Mouse (Mus musculus) stomach, embryonic 16.5 days (tissue): ENCODE measurements around the gene Rictor. TPM values are rescaled to one million over a fixed set of nuclear protein-coding genes. Genes with fewer than 3 reads are reported as not detected.

Source experiments
- ATAC-seq: fragments of 200-750 bp; cut with Nextera tagmentation; 2 replicates; pipeline ENCODE4 v1.8.0; 2017; ENCODE audit warnings: moderate number of reproducible peaks, moderate TSS enrichment; ENCODE audit not compliant: insufficient read depth, low FRiP score
- H3K27ac ChIP-seq: fragments of 300-500 bp; sonication (generic); 2 replicates; pipeline ENCODE4 v1.5.1; 2014; ENCODE audit warnings: low read length
- H3K27me3 ChIP-seq: fragments of 300-500 bp; sonication (generic); 2 replicates; pipeline ENCODE4 v1.6.1; 2014; ENCODE audit warnings: low read length, control low read depth, mixed read lengths; ENCODE audit not compliant: control insufficient read depth, insufficient read depth
- H3K36me3 ChIP-seq: fragments of 300-500 bp; sonication (generic); 2 replicates; pipeline ENCODE4 v1.6.1; 2014; ENCODE audit warnings: low read length; ENCODE audit not compliant: control insufficient read depth, insufficient read depth
- H3K4me1 ChIP-seq: fragments of 300-500 bp; sonication (generic); 2 replicates; pipeline ENCODE4 v1.6.1; 2014; ENCODE audit warnings: low read length, control low read depth, mixed read lengths; ENCODE audit not compliant: control insufficient read depth, insufficient read depth
- H3K4me2 ChIP-seq: fragments of 300-500 bp; sonication (generic); 2 replicates; pipeline ENCODE4 v1.6.1; 2014; ENCODE audit warnings: low read depth, low read length, mixed read lengths
- H3K4me3 ChIP-seq: fragments of 300-500 bp; sonication (generic); replicated peaks from 2 replicates; pipeline ENCODE4 v1.5.1; 2014; ENCODE audit warnings: mild to moderate bottlenecking, low read length
- H3K9ac ChIP-seq: fragments of 300-500 bp; sonication (generic); 2 replicates; pipeline ENCODE4 v1.6.1; 2014; ENCODE audit warnings: low read length
- H3K9me3 ChIP-seq: fragments of 300-500 bp; sonication (generic); replicated peaks from 2 replicates; pipeline ENCODE4 v1.6.1; 2016; ENCODE audit warnings: low read length, control low read depth; ENCODE audit not compliant: control insufficient read depth
- WGBS: fragments of 180-500 bp; shearing (Covaris S2); extraction: QIAGEN DNeasy Blood & Tissue Kit; methylation state at CpG from one replicate; pipeline ENCODE4 v1.1.7; 2014; 5-methylcytosine and 5-hydroxymethylcytosine counted together
- polyA plus RNA-seq: library from polyadenylated mRNA; unstranded; fragments of >200 nt; fragmentation: Nextera tagmentation; extraction: Ambion mirVana; gene quantifications from 2 replicates; pipeline ENCODE4 v1.2.1, GENCODE M21; 2015

The Rictor gene
- polyA plus RNA-seq, 1 experiment from 2014 or later = 37.1 TPM

DNA sequence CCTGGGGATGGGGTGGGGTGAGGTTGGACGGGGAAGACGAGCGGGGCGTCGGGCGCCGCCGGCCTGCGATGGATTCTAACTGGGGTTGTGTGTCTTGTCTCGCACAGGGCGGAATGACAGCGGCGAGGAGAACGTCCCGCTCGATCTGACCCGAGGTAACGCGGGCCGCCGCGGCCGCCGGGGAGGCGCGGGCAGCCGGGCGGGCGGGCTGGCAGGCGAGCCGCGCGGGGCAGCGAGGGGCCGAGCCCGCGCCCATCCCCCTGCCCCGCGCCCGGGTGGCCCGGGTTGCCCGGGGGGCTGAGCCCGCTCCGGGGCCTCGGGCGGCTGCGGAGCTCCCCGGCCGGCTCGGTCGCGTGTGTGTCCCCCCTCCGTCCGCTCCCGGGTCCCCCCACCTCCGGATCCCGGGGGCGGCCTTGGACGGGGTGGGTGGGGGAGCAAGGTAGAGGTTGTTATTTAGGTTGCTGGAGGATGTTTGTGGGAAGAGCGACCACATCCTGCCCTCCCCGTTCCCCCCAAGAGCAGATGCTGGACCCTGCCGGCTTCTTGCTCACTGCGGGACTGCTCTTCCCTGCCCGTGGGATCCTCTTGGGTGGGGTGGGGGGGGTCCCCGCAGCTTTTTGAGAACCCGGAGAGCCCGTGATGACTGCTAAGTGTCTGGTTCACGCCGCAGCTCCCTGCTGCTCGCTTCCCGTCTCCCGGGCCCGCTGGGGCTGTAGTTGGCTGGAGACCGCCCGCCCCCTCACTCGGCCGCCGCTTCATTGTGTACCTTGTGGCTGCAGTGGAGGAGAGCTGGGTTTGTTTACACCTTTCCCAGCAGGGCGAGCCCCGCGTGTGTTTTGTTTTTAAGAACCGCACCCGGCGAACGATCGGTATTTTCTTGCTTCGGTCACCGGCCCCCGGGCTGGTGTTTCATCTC lies 605 bp downstream of the Rictor start:
- Histone ChIP-seq H3K4me3 (peak overlapping the region; percentile 95), H3K36me3 (no peaks in the 10 kb centered on the region), H3K27ac (peak overlapping the region; percentile 93), H3K4me1 (peaks cover 27% of the 10 kb centered on the region), H3K9me3 (no peaks in the 10 kb centered on the region), H3K27me3 (no peaks in the 10 kb centered on the region), H3K4me2 (peak overlapping the region; percentile 90), H3K9ac (peak overlapping the region; percentile 98)
- ATAC-seq = peak; percentile 68
- 1% methylated on average over 72 of the region's 89 CpGs for WGBS

DNA sequence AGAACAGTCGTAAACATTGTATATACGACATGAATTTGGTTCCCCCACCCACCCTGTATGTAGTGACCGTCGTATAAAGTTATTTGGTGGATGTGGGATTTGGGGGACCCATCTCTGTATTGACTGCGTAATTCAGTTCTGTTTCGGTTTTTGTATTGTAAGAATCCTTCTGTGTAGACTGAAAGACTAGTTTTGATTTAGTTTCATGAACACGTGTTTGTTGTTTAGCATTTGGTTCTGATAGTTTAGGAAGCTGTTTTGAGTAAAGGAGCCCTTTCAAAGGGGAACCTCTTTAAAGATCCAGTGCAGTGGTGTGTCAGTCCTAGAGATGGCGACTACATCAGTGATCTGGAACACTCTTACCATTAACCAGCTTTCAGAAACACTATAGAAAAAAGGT lies 1.4 kb downstream of the Rictor start:
- Histone ChIP-seq H3K4me2 (peak overlapping the region; percentile 90), H3K9ac (peak overlapping the region; percentile 98), H3K27ac (no peak overlapping the region), H3K36me3 (no peaks in the 10 kb centered on the region), H3K27me3 (no peaks in the 10 kb centered on the region), H3K4me1 (peaks cover 28% of the 10 kb centered on the region), H3K4me3 (peak overlapping the region; percentile 95), H3K9me3 (no peaks in the 10 kb centered on the region)
- 23% methylated on average over 8 of the region's 8 CpGs for WGBS
- ATAC-seq = no peak

DNA sequence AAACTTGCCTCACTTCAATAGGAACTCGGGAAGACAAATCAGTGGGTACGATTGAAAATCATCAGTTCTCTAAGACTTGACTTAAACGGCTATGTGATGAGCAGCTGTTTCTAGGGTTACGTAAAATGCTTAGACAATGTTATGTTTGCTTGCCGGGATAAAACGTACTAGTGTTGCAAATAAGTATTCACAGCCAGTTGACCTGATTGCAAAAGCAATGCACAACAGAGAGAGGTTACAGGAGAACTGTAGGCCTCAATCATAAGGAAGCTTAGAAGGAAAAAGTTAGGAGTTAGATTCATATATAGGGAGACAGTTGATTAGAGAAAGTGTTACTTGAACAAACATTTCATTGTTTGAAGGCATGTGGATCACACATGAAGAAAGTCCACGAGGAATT lies 2.2 kb downstream of the Rictor start:
- H3K4me3 ChIP-seq = no peak overlapping the region
- peak overlapping the region; percentile 90 for H3K4me2 ChIP-seq
- no peak overlapping the region for H3K27ac ChIP-seq
- H3K4me1 ChIP-seq = peaks cover 34% of the 10 kb centered on the region
- H3K27me3 ChIP-seq = no peaks in the 10 kb centered on the region
- WGBS = 60% methylated on average over 7 of the region's 7 CpGs
- no peak for ATAC-seq
- H3K9ac ChIP-seq = no peak overlapping the region
- H3K9me3 ChIP-seq = no peaks in the 10 kb centered on the region
- H3K36me3 ChIP-seq = no peaks in the 10 kb centered on the region

DNA sequence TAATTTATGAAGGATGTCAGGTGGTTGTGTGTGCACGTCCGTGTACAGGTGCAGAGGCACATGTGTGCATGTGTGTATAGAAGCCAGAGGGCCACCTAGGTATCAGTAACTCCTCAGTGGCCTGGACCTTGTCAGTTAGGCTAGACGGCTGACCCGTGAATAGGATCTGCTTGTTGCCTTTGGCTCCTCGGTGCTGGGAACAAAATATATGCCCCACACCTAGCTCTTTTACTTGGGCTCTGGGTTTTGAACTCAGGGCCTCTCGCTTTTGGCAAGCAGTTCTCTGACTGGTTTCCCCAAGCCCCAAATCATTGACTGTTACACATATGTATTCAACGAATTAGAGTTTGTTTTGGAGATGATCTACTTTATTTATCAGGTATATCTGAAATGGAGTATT lies 3.0 kb downstream of the Rictor start:
- no peak for ATAC-seq
- 83% methylated on average over 7 of the region's 7 CpGs for WGBS
- Histone ChIP-seq H3K4me3 (no peak overlapping the region), H3K4me2 (no peak overlapping the region), H3K9me3 (no peaks in the 10 kb centered on the region), H3K4me1 (peaks cover 34% of the 10 kb centered on the region), H3K36me3 (no peaks in the 10 kb centered on the region), H3K27me3 (no peaks in the 10 kb centered on the region), H3K9ac (no peak overlapping the region), H3K27ac (no peak overlapping the region)

DNA sequence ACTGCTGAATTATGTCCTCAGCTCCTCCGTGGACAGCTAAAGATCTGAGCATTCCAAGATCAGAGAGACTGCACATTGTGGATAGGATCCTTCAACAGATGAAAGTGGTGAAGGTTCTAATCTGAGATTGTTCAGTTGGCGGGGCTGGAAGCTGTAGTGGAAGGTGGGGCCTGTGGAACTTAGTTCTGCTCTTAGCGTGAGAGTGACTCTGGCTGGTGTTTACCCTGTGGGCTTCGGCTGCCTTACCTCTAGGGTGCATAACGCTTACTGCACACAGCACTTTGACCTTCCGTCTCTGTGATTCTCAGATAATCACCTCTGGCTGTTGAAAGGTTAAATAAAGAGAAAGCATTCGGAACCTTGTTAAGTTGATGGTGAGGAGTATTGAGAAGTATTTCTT lies 6.6 kb downstream of the Rictor start:
- Histone ChIP-seq H3K4me2 (no peak overlapping the region), H3K4me3 (no peak overlapping the region)
- peak; percentile 64; the same call in 1 of the 2 replicates for ATAC-seq

DNA sequence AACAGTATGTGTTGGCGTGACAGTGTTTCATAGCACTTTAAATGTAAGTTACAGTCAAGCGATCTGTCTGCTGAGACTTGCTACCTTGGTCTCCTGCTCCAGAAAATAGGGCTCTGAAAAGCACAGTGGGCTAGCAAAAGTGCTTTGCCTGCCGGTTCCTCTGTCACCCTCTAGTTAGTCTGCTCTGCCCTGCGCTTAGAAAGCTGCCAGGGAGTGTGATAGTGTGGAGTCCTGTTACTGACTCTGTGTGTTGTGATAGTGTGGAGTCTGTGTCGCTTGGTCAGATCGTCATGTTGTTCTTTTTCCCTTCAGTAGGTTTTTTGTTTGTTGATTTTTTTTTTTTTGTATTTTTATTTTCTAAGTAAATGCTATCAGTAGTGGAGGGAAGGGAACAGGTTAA lies 7.1 kb downstream of the Rictor start:
- Histone ChIP-seq H3K4me3 (no peak overlapping the region), H3K27me3 (no peaks in the 10 kb centered on the region), H3K27ac (no peak overlapping the region), H3K9me3 (no peaks in the 10 kb centered on the region), H3K4me2 (no peak overlapping the region), H3K9ac (no peak overlapping the region), H3K36me3 (peaks cover 4% of the 10 kb centered on the region; the same call in 1 of the 2 replicates), H3K4me1 (peaks cover 29% of the 10 kb centered on the region)
- WGBS = 72% methylated on average over 6 of the region's 6 CpGs
- no peak for ATAC-seq

More for the DNA sequence above, 6.6 kb downstream of the Rictor start:
- H3K4me1 ChIP-seq = peaks cover 33% of the 10 kb centered on the region
- H3K9me3 ChIP-seq = no peaks in the 10 kb centered on the region
- no peak overlapping the region for H3K9ac ChIP-seq
- peaks cover 2% of the 10 kb centered on the region; the same call in 1 of the 2 replicates for H3K36me3 ChIP-seq
- H3K27ac ChIP-seq = no peak overlapping the region
- 45% methylated on average over 7 of the region's 7 CpGs for WGBS
- H3K27me3 ChIP-seq = no peaks in the 10 kb centered on the region

DNA sequence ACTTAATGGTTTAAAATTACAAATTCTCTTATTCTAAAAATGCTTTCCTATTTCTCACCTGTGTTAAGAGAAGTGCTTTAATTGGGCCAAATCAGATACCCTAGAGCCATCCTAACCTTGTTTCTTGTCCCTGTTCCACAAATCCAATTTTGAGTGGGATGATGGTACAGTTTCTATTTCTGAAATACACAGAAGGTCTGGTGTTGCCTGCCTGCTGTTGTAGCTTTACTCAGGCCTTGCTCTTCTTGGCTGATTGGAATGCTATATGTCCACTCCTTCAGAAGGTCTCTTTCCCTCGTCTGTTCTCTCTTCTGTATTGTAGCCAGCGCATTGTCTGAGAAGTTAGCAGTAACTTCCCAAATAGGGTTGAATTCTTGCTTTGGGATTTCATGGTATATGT lies 13.2 kb downstream of the Rictor start:
- Histone ChIP-seq H3K4me3 (no peak overlapping the region), H3K27me3 (no peaks in the 10 kb centered on the region), H3K4me1 (0 out of 2 replicates have a peak, but pooled peaks cover 3% of the 10 kb centered on the region), H3K36me3 (peaks cover 4% of the 10 kb centered on the region; the same call in 1 of the 2 replicates), H3K9me3 (no peaks in the 10 kb centered on the region), H3K9ac (no peak overlapping the region), H3K27ac (no peak overlapping the region), H3K4me2 (no peak overlapping the region)
- 85% methylated on average over 2 of the region's 2 CpGs for WGBS
- ATAC-seq = no peak

DNA sequence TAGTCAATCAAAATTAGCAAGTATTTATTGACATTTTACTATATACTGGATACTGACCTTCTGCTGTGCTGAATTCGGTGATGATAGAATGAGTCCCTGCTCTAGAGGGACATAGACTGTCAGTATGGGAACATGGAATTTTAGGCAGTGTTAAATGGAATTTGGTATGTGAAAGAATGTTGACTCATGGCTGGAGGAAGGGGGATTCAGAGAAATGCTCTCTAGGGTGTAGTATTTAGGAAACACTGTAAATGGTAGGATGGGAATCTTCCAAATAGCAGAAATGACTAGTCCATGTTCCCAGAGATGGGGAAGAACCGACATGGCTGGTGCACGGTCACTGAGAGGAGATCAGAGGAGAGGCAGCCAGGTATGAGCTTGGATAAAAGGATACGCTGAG lies 13.6 kb downstream of the Rictor start:
- 85% methylated on average over 4 of the region's 4 CpGs for WGBS
- Histone ChIP-seq H3K4me2 (no peak overlapping the region), H3K9me3 (no peaks in the 10 kb centered on the region), H3K9ac (no peak overlapping the region), H3K4me3 (no peak overlapping the region), H3K4me1 (0 out of 2 replicates have a peak, but pooled peaks cover 3% of the 10 kb centered on the region), H3K36me3 (peaks cover 4% of the 10 kb centered on the region; the same call in 1 of the 2 replicates), H3K27me3 (no peaks in the 10 kb centered on the region), H3K27ac (no peak overlapping the region)
- ATAC-seq = no peak

DNA sequence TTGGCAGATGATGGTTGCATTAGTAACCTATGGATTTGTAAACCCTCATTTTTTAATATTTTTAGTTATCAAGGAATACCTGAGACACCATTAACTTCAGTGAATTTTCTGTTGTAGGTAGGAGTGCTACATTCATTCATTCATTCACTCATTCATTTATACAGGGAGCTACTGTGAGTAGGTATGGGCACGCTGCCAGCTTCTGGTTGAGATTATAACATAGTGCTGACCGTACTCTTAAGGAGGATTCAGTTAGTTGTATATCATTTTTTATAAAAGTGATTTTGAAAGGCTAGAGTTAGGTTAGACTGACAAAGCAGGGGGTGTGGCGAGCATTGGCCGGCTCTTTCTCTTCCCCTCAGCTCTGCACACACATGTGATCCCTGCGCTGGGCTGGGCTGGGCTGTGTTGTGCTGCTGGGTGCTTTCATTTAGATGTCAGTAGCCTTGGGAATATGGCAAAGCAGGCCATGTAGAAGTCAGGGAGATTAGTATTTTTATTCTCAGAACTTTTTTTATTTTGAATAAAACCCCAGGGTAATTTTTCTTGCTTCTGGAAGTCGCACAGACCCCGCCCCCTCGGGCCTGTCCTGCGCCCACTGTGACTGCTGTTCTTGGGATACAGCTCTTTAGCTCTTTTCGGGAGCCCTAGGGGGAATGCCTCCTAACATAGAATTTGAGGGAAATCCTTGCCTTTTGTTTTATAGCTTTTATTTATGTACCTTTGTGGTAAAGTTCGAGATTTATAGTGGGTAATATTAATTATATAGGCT lies 14.4 kb downstream of the Rictor start:
- 0 out of 2 replicates have a peak, but pooled peaks cover 3% of the 10 kb centered on the region for H3K4me1 ChIP-seq
- H3K4me3 ChIP-seq = no peak overlapping the region
- no peak overlapping the region for H3K27ac ChIP-seq
- WGBS = 78% methylated on average over 11 of the region's 11 CpGs
- no peaks in the 10 kb centered on the region for H3K27me3 ChIP-seq
- peaks cover 4% of the 10 kb centered on the region; the same call in 1 of the 2 replicates for H3K36me3 ChIP-seq
- H3K9me3 ChIP-seq = no peaks in the 10 kb centered on the region
- H3K4me2 ChIP-seq = no peak overlapping the region
- 0 out of 2 replicates have a peak, but pooled peaks have one; percentile 17 for ATAC-seq
- H3K9ac ChIP-seq = no peak overlapping the region
